Mouse (Mus musculus): ENCODE measurements at regions not wholly inside any gene's neighbourhood (a gene's known extent, or its start where the extent isn't known, plus 50 kb on each side); places are given as distances from the start of the nearest gene placed in this dataset.

DNA sequence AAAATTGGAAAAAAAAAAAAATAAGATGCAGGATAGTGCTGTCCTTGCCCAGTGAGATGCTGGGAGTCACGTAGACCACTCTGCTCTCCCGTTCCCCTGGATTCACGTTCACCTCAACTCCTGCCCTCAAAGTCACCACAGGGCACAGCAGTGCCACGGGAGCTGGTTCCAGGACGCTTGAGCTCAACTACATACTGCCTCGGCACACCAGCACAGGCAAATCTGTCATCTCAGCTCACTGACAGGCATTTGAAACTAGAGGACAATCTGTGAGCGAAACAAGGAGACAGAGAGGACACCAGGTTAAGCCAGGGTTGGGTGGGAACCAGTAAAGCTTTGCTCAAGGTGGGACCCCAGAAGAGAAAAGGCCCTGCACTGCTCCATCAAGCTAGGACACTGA lies 132.2 kb downstream of the Zbtb18 start:
- Histone ChIP-seq H3K27me3 (replicated peaks; ENCODE audit: control insufficient read depth, insufficient read depth, low read length) (no peaks in the 10 kb centered on the region), H3K4me1 (ENCODE audit: control insufficient read depth, insufficient read depth, low read length) (no peaks in the 10 kb centered on the region; the same call in 1 of the 2 replicates), H3K4me3 (ENCODE audit: low read depth, low read length) (no peak overlapping the region), H3K9me3 (ENCODE audit: control insufficient read depth, low read length) (no peaks in the 10 kb centered on the region), H3K4me2 (ENCODE audit: low read depth, low read length) (no peak overlapping the region), H3K36me3 (ENCODE audit: control insufficient read depth, insufficient read depth, low read length) (no peaks in the 10 kb centered on the region), H3K27ac (replicated peaks; ENCODE audit: low read depth, low read length) (no peak overlapping the region), H3K9ac (ENCODE audit: low read depth, low read length) (no peak overlapping the region)
- no peak for DNase-seq (ENCODE audit: low spot score)
- ATAC-seq (ENCODE audit: low read depth) = no peak
- WGBS = 76% methylated on average over 7 of the region's 7 CpGs

DNA sequence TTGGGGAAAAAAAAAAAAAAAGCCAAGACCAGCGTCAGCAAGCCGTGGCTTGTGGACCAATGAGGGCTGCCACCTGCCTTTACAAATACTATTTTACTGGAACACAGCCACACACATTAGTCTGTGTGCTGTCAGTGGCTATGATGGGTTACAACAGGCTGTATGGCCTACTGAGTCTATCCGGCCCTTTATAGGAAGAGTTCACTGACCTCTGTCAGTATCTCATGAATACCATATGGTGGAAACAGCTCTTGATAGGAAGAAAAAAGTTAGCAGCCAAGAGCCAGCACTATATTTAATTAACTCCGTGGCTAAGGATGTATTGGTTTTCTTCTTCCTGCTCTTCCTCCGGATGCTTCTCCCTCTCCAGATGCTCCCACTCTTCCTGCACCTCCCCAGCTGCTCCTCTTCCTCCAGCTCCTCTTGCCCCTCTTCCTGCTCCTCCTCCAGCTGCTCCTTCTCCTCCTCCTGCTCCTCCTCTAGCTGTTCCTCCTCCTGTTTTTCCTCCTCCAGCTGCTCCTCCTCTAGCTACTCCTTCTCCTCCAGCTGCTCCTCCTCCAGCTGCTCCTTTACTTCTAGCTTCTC lies 142.2 kb downstream of the Zbtb18 start:
- Histone ChIP-seq H3K9ac (ENCODE audit: low read depth, low read length) (no peak overlapping the region), H3K4me1 (ENCODE audit: control insufficient read depth, insufficient read depth, low read length) (no peaks in the 10 kb centered on the region), H3K27ac (replicated peaks; ENCODE audit: low read depth, low read length) (no peak overlapping the region), H3K4me3 (ENCODE audit: low read depth, low read length) (no peak overlapping the region), H3K27me3 (replicated peaks; ENCODE audit: control insufficient read depth, insufficient read depth, low read length) (no peaks in the 10 kb centered on the region), H3K9me3 (ENCODE audit: control insufficient read depth, low read length) (peaks cover 14% of the 10 kb centered on the region), H3K4me2 (ENCODE audit: low read depth, low read length) (no peak overlapping the region), H3K36me3 (ENCODE audit: control insufficient read depth, insufficient read depth, low read length) (no peaks in the 10 kb centered on the region)
- 40% methylated on average over 5 of the region's 5 CpGs for WGBS
- DNase-seq (ENCODE audit: low spot score) (no peak), ATAC-seq (ENCODE audit: low read depth) (no peak)

DNA sequence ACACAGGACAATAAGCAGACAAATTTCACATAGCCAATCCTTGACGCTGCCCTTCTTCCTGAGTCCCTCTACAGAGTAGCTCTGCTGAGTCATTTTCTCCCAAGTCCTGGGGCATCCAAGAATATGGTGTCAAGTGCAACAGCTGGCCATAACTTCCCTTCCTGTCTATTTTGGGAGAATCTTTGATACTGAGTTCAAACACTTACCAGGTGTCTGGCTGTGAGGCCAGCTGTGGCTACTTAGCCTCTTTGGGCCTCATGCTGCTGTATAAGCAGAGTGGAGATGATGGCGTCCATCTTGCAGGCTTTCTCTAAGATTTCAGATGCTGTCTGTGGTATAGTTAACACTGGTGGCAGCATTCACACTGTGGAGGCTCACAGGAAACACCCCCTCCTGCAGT lies 143.2 kb downstream of the Zbtb18 start:
- 70% methylated on average over 2 of the region's 2 CpGs for WGBS
- H3K4me2 ChIP-seq (ENCODE audit: low read depth, low read length) = no peak overlapping the region
- DNase-seq (ENCODE audit: low spot score) = no peak
- H3K27ac ChIP-seq (replicated peaks; ENCODE audit: low read depth, low read length) = no peak overlapping the region
- no peak overlapping the region for H3K9ac ChIP-seq (ENCODE audit: low read depth, low read length)
- no peaks in the 10 kb centered on the region for H3K27me3 ChIP-seq (replicated peaks; ENCODE audit: control insufficient read depth, insufficient read depth, low read length)
- H3K4me1 ChIP-seq (ENCODE audit: control insufficient read depth, insufficient read depth, low read length) = no peaks in the 10 kb centered on the region
- no peak overlapping the region for H3K4me3 ChIP-seq (ENCODE audit: low read depth, low read length)
- ATAC-seq (ENCODE audit: low read depth) = no peak
- peaks cover 14% of the 10 kb centered on the region for H3K9me3 ChIP-seq (ENCODE audit: control insufficient read depth, low read length)
- no peaks in the 10 kb centered on the region for H3K36me3 ChIP-seq (ENCODE audit: control insufficient read depth, insufficient read depth, low read length)

DNA sequence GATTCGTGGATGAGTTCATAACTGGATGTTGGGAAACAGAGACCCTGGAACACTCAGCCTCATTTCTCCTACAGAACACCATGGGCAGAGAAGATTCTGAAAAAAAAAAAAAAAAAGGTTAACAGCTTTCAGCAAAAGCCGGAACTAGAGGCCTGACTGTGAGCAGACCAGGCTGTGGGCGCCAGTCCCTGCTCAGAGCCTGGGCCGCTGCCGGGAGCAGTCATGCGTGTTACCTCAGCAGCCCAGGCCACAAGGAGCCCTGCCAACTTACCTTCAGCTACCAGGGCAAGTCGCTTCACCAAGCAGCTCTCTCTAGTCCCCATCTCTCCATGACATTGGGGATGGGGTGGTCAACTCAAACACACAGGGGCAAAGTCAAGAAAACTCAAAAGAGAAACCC lies 140.6 kb upstream of the 1700016C15Rik start:
- ATAC-seq (ENCODE audit: low read depth) = no peak
- Histone ChIP-seq H3K36me3 (ENCODE audit: control insufficient read depth, insufficient read depth, low read length) (no peaks in the 10 kb centered on the region), H3K4me1 (ENCODE audit: control insufficient read depth, insufficient read depth, low read length) (no peaks in the 10 kb centered on the region), H3K4me3 (ENCODE audit: low read depth, low read length) (no peak overlapping the region), H3K9me3 (ENCODE audit: control insufficient read depth, low read length) (no peaks in the 10 kb centered on the region), H3K4me2 (ENCODE audit: low read depth, low read length) (no peak overlapping the region), H3K27me3 (replicated peaks; ENCODE audit: control insufficient read depth, insufficient read depth, low read length) (no peaks in the 10 kb centered on the region), H3K27ac (replicated peaks; ENCODE audit: low read depth, low read length) (no peak overlapping the region), H3K9ac (ENCODE audit: low read depth, low read length) (no peak overlapping the region)
- DNase-seq (ENCODE audit: low spot score) = no peak
- 82% methylated on average over 7 of the region's 7 CpGs for WGBS

DNA sequence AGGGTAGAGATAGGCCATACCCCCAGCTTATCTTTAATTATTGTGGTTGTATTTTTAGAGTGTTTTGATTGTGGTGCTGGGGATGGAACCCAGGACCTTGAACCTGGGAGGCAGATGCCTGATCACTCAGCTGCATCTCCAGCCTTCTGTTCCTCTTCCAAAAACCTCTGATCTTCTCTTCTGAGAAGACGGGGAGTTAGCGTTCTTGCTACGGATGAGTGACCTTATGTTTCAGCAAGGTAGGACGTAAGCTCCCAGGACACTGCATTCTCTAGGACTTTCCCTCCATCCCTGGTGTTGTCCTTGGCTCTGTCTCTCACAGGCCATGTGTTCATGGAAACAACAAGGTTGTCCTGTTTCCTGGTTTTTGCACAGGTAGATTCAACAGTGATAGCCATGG lies 140.0 kb upstream of the 1700016C15Rik start:
- H3K4me1 ChIP-seq (ENCODE audit: control insufficient read depth, insufficient read depth, low read length) = no peaks in the 10 kb centered on the region
- H3K27ac ChIP-seq (replicated peaks; ENCODE audit: low read depth, low read length) = no peak overlapping the region
- no peak for ATAC-seq (ENCODE audit: low read depth)
- H3K4me3 ChIP-seq (ENCODE audit: low read depth, low read length) = no peak overlapping the region
- H3K4me2 ChIP-seq (ENCODE audit: low read depth, low read length) = no peak overlapping the region
- H3K9me3 ChIP-seq (ENCODE audit: control insufficient read depth, low read length) = no peaks in the 10 kb centered on the region
- 89% methylated on average over 4 of the region's 4 CpGs for WGBS
- no peak for DNase-seq (ENCODE audit: low spot score)
- no peaks in the 10 kb centered on the region for H3K27me3 ChIP-seq (replicated peaks; ENCODE audit: control insufficient read depth, insufficient read depth, low read length)
- H3K9ac ChIP-seq (ENCODE audit: low read depth, low read length) = no peak overlapping the region
- no peaks in the 10 kb centered on the region for H3K36me3 ChIP-seq (ENCODE audit: control insufficient read depth, insufficient read depth, low read length)

DNA sequence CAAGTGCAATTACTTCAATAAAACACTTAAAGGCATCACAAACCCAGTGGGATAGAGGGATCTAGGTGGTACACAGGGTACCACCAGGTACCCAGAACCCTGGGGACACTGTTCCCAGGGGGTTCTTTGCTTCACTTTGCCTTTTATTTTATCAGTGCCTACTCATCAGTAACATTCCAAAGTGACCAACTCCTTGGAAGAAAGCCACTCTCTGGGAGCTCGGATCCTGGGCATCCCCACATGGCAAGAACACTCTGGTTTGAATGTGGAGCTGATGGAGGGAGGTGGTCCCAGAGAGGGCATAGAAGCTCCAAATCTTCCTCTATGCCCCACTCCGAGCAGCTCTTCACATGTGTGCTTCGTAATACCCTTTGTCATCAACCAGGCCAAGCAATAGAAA lies 137.9 kb upstream of the 1700016C15Rik start:
- WGBS = 96% methylated on average over 3 of the region's 3 CpGs
- ATAC-seq (ENCODE audit: low read depth) = no peak
- no peaks in the 10 kb centered on the region for H3K9me3 ChIP-seq (ENCODE audit: control insufficient read depth, low read length)

DNA sequence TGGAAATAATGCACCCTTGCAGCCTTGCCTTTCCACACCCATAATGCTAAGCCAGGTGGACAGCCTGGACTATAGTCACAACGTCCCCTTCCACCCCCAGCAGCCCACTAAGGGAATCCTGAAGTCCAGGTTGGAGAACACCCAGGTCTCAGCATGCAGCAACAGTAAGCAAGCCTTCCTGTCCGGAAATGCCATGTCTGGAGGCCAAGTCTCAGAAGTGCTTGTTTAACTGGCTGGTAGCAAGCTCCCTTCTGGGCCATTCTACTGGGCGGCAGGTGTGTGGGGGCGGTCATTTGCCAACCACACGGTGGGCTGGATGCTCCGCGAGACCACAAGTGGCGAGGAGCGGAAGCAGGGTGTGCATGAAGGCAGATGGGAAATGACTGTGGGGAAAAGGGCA lies 137.3 kb upstream of the 1700016C15Rik start:
- H3K9me3 ChIP-seq (ENCODE audit: control insufficient read depth, low read length) = no peaks in the 10 kb centered on the region
- ATAC-seq (ENCODE audit: low read depth) = no peak
- H3K36me3 ChIP-seq (ENCODE audit: control insufficient read depth, insufficient read depth, low read length) = no peaks in the 10 kb centered on the region
- WGBS = 92% methylated on average over 9 of the region's 9 CpGs
- no peaks in the 10 kb centered on the region for H3K27me3 ChIP-seq (replicated peaks; ENCODE audit: control insufficient read depth, insufficient read depth, low read length)
- H3K4me2 ChIP-seq (ENCODE audit: low read depth, low read length) = no peak overlapping the region
- no peaks in the 10 kb centered on the region for H3K4me1 ChIP-seq (ENCODE audit: control insufficient read depth, insufficient read depth, low read length)
- H3K4me3 ChIP-seq (ENCODE audit: low read depth, low read length) = no peak overlapping the region
- DNase-seq (ENCODE audit: low spot score) = no peak
- H3K9ac ChIP-seq (ENCODE audit: low read depth, low read length) = no peak overlapping the region
- H3K27ac ChIP-seq (replicated peaks; ENCODE audit: low read depth, low read length) = no peak overlapping the region

More for the DNA sequence above, 137.9 kb upstream of the 1700016C15Rik start:
- H3K27ac ChIP-seq (replicated peaks; ENCODE audit: low read depth, low read length) = no peak overlapping the region
- H3K36me3 ChIP-seq (ENCODE audit: control insufficient read depth, insufficient read depth, low read length) = no peaks in the 10 kb centered on the region
- no peak overlapping the region for H3K4me3 ChIP-seq (ENCODE audit: low read depth, low read length)
- no peaks in the 10 kb centered on the region for H3K27me3 ChIP-seq (replicated peaks; ENCODE audit: control insufficient read depth, insufficient read depth, low read length)
- no peaks in the 10 kb centered on the region for H3K4me1 ChIP-seq (ENCODE audit: control insufficient read depth, insufficient read depth, low read length)
- no peak overlapping the region for H3K9ac ChIP-seq (ENCODE audit: low read depth, low read length)
- DNase-seq (ENCODE audit: low spot score) = no peak
- H3K4me2 ChIP-seq (ENCODE audit: low read depth, low read length) = no peak overlapping the region

DNA sequence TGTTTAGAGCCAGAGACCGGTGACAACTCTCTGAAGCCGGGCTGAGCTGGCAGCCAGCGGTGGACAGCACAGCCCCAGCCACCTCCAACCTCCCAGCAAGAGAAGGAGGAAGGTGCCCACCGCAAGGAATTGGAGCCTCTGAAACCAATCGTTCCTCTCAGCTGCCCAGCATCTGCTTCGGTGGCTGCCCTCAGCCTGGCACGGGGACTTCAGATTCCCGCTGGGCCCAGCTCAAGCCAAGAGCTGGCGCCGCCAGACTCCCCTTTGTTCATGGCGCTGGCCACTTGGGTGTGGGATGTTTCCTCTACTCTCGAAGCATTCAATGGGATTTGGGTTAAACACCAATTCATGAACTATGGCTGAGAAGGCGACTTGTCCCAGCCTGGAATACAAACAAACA lies 135.3 kb upstream of the 1700016C15Rik start:
- H3K4me2 ChIP-seq (ENCODE audit: low read depth, low read length) = no peak overlapping the region
- H3K4me1 ChIP-seq (ENCODE audit: control insufficient read depth, insufficient read depth, low read length) = no peaks in the 10 kb centered on the region
- no peak overlapping the region for H3K9ac ChIP-seq (ENCODE audit: low read depth, low read length)
- DNase-seq (ENCODE audit: low spot score) = no peak
- no peaks in the 10 kb centered on the region for H3K27me3 ChIP-seq (replicated peaks; ENCODE audit: control insufficient read depth, insufficient read depth, low read length)
- no peak for ATAC-seq (ENCODE audit: low read depth)
- H3K36me3 ChIP-seq (ENCODE audit: control insufficient read depth, insufficient read depth, low read length) = no peaks in the 10 kb centered on the region
- 92% methylated on average over 12 of the region's 13 CpGs for WGBS
- no peak overlapping the region for H3K27ac ChIP-seq (replicated peaks; ENCODE audit: low read depth, low read length)
- no peak overlapping the region for H3K4me3 ChIP-seq (ENCODE audit: low read depth, low read length)
- H3K9me3 ChIP-seq (ENCODE audit: control insufficient read depth, low read length) = no peaks in the 10 kb centered on the region

DNA sequence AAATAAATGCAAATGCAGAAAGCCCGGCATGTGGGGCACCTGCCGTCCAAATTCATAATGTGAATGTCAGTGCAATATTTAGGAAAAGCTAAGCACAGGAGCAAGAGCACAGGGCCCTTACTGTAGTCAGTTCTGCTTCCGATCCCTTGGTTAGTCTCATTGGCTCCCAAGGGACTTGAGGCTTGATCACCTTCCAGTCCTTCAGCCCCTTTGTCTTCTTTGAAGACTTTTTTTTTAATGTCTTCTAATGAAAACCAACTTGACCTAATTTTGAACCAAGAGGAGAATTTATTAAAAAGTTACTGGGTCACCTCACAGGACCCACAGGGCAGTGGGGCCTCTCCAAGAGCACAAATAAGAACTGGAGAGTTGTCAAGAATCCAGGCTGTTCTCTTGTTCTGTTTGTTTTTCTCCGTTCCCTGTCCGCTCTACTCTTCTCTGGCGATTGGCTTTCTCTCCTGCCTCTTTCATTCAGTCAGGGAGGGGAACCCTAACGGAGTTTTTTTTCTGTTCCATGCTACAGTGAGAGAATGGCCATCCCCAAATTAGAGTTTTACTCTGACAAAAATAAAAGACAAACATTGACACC lies 134.2 kb upstream of the 1700016C15Rik start:
- Histone ChIP-seq H3K36me3 (ENCODE audit: control insufficient read depth, insufficient read depth, low read length) (no peaks in the 10 kb centered on the region), H3K27me3 (replicated peaks; ENCODE audit: control insufficient read depth, insufficient read depth, low read length) (no peaks in the 10 kb centered on the region), H3K4me1 (ENCODE audit: control insufficient read depth, insufficient read depth, low read length) (no peaks in the 10 kb centered on the region), H3K9me3 (ENCODE audit: control insufficient read depth, low read length) (no peaks in the 10 kb centered on the region), H3K27ac (replicated peaks; ENCODE audit: low read depth, low read length) (no peak overlapping the region), H3K4me3 (ENCODE audit: low read depth, low read length) (no peak overlapping the region), H3K4me2 (ENCODE audit: low read depth, low read length) (no peak overlapping the region), H3K9ac (ENCODE audit: low read depth, low read length) (no peak overlapping the region)
- 69% methylated on average over 7 of the region's 7 CpGs for WGBS
- no peak for DNase-seq (ENCODE audit: low spot score)
- ATAC-seq (ENCODE audit: low read depth) = no peak
